Mouse (Mus musculus) embryonic stem cell, embryonic (primary cell): ENCODE results near the gene Idh3a.

ENCODE experiments used
- CTCF ChIA-PET, 4 experiments: fragments of 300-600 bp in 2 of 4; fragments of 350-600 bp in 2 of 4; sonication (Branson Sonifier 250); formaldehyde crosslinking; loops; one replicate each; lab custom pipeline; 2022; ENCODE audit warnings: inconsistent platforms in 2 of 4; lab: Charles Lee
- POLR2A ChIA-PET, 4 experiments: fragments of 300-600 bp in 2 of 4; fragments of 350-600 bp in 2 of 4; sonication (Branson Sonifier 250); formaldehyde crosslinking; loops; one replicate each; lab custom pipeline; 2022; ENCODE audit warnings: antibody characterized with exemption in 4 of 4, inconsistent platforms in 1 of 4; lab: Charles Lee

The Idh3a gene

GRCm38 (mm10) chr9:54586199-54587061 lies at the start of gene Idh3a:
Idh3a (plus strand) TSS chr9:54586334.
- POLR2A ChIA-PET: interaction anchor here in 3 of 4 experiments (0.7 to 3.1 kb wide), 20 partner anchors 8 to 277 kb away, joined by 3 to 19 read pairs (median 5); partner anchors contain the start of genes Cib2 (in 2 of the 3), Wdr61 (in 2 of the 3), Dmxl2 (in 1 of the 3) and Ireb2 (in 1 of the 3)
- CTCF ChIA-PET: interaction anchor here in 2 of 4 experiments (0.9 to 1.3 kb wide), 2 partner anchors 34 kb away, joined by 3 to 4 read pairs; no protein-coding TSS in a partner anchor

- POLR2A ChIA-PET: no interaction called here
- CTCF ChIA-PET: interaction anchor here in 2 of 4 experiments (0.6 to 2.2 kb wide), 3 partner anchors 10 to 67 kb away, joined by 3 to 7 read pairs (median 4); no protein-coding TSS in a partner anchor
Measured at GRCm38 (mm10) chr9:54537030-54537429, 49.1 kb upstream of the Idh3a start.

- ChIA-PET CTCF (interaction anchor here in 2 of 4 experiments (0.6 to 2.2 kb wide), 3 partner anchors 10 to 586 kb away, joined by 3 to 7 read pairs (median 3); no protein-coding TSS in a partner anchor), POLR2A (no interaction called here)
Measured at GRCm38 (mm10) chr9:54537480-54537879, 48.7 kb upstream of the Idh3a start.

GRCm38 (mm10) chr9:54538244-54538643 lies 47.9 kb upstream of the Idh3a start:
- ChIA-PET CTCF (interaction anchor here (0.5 to 2.2 kb wide), 6 partner anchors 9 to 1730 kb away, joined by 3 to 7 read pairs (median 4); no protein-coding TSS in a partner anchor), POLR2A (interaction anchor here in 2 of 4 experiments (1.0 to 1.2 kb wide), 3 partner anchors 14 to 55 kb away, joined by 3 read pairs; no protein-coding TSS in a partner anchor)

- CTCF ChIA-PET: interaction anchor here (0.5 to 2.2 kb wide), 6 partner anchors 9 to 1730 kb away, joined by 3 to 7 read pairs (median 4); no protein-coding TSS in a partner anchor
- POLR2A ChIA-PET: interaction anchor here in 2 of 4 experiments (0.6 to 1.2 kb wide), 4 partner anchors 14 to 55 kb away, joined by 3 to 4 read pairs (median 3); no protein-coding TSS in a partner anchor
Measured at GRCm38 (mm10) chr9:54538684-54539083, 47.5 kb upstream of the Idh3a start, which contains the start of gene Sh2d7. Sh2d7 (plus strand) TSS chr9:54538984.

GRCm38 (mm10) chr9:54540801-54541200 lies 45.3 kb upstream of the Idh3a start:
- POLR2A ChIA-PET: no interaction called here
- CTCF ChIA-PET: interaction anchor here in 2 of 4 experiments (1.7 to 1.8 kb wide), 2 partner anchors 12 to 27 kb away, joined by 3 to 8 read pairs; no protein-coding TSS in a partner anchor

GRCm38 (mm10) chr9:54544212-54544953 lies 41.8 kb upstream of the Idh3a start:
- POLR2A ChIA-PET: interaction anchor here in 1 of 4 experiments (0.6 kb wide), 1 partner anchor 22 kb away, joined by 3 read pairs; no protein-coding TSS in a partner anchor

GRCm38 (mm10) chr9:54544954-54545315 lies 41.2 kb upstream of the Idh3a start:
- ChIA-PET CTCF (interaction anchor here in 2 of 4 experiments (1.0 to 1.7 kb wide), 2 partner anchors 18 to 107 kb away, joined by 3 to 4 read pairs; no protein-coding TSS in a partner anchor), POLR2A (no interaction called here)

More at GRCm38 (mm10) chr9:54544212-54544953, 41.8 kb upstream of the Idh3a start:
- CTCF ChIA-PET: interaction anchor here in 2 of 4 experiments (0.7 to 1.0 kb wide), 4 partner anchors 8 to 70 kb away, joined by 3 to 5 read pairs (median 3); no protein-coding TSS in a partner anchor

GRCm38 (mm10) chr9:54547536-54547935 lies 38.6 kb upstream of the Idh3a start:
- CTCF ChIA-PET: interaction anchor here (0.5 to 1.5 kb wide), 21 partner anchors 9 to 274 kb away, joined by 3 to 9 read pairs (median 4); partner anchors contain the start of genes Sh2d7 (in 2 of the 4) and Cib2 (in 1 of the 4)
- POLR2A ChIA-PET: interaction anchor here in 1 of 4 experiments (0.5 kb wide), 1 partner anchor 181 kb away, joined by 3 read pairs; no protein-coding TSS in a partner anchor

GRCm38 (mm10) chr9:54549433-54549832 lies 36.7 kb upstream of the Idh3a start:
- ChIA-PET POLR2A (interaction anchor here in 1 of 4 experiments (1.2 kb wide), 1 partner anchor 10 kb away, joined by 4 read pairs; no protein-coding TSS in a partner anchor), CTCF (no interaction called here)

GRCm38 (mm10) chr9:54552409-54552808 lies 33.7 kb upstream of the Idh3a start:
- POLR2A ChIA-PET: interaction anchor here in 1 of 4 experiments (1.0 kb wide), 1 partner anchor 14 kb away, joined by 3 read pairs; the partner anchor contains the start of gene Sh2d7

GRCm38 (mm10) chr9:54555044-54555443 lies 31.1 kb upstream of the Idh3a start:
- POLR2A ChIA-PET: interaction anchor here in 1 of 4 experiments (1.4 kb wide), 1 partner anchor 38 kb away, joined by 3 read pairs; no protein-coding TSS in a partner anchor
- CTCF ChIA-PET: interaction anchor here in 1 of 4 experiments (0.5 kb wide), 1 partner anchor 80 kb away, joined by 3 read pairs; no protein-coding TSS in a partner anchor

More at GRCm38 (mm10) chr9:54552409-54552808, 33.7 kb upstream of the Idh3a start:
- CTCF ChIA-PET: interaction anchor here (0.6 to 2.7 kb wide), 20 partner anchors 8 to 265 kb away, joined by 3 to 15 read pairs (median 3); partner anchors contain the start of genes Idh3a (in 2 of the 4), Cib2 (in 1 of the 4) and Sh2d7 (in 1 of the 4)

GRCm38 (mm10) chr9:54558731-54559130 lies 27.4 kb upstream of the Idh3a start:
- ChIA-PET CTCF (interaction anchor here in 3 of 4 experiments (0.7 to 1.7 kb wide), 3 partner anchors 11 to 121 kb away, joined by 3 to 6 read pairs (median 3); no protein-coding TSS in a partner anchor), POLR2A (interaction anchor here in 2 of 4 experiments (1.0 to 2.4 kb wide), 4 partner anchors 9 to 26 kb away, joined by 3 to 12 read pairs (median 4); partner anchors contain the start of gene Idh3a (in 1 of the 2))

- ChIA-PET POLR2A (interaction anchor here in 3 of 4 experiments (0.7 to 2.4 kb wide), 10 partner anchors 8 to 34 kb away, joined by 3 to 19 read pairs (median 4); partner anchors contain the start of gene Idh3a (in 2 of the 3)), CTCF (interaction anchor here in 3 of 4 experiments (0.6 to 1.7 kb wide), 4 partner anchors 8 to 122 kb away, joined by 3 to 6 read pairs (median 3); no protein-coding TSS in a partner anchor)
Measured at GRCm38 (mm10) chr9:54559771-54560471, 26.2 kb upstream of the Idh3a start, which contains the start of gene Cib2. Cib2 (minus strand) TSS chr9:54560218.

GRCm38 (mm10) chr9:54560831-54561601 lies 25.1 kb upstream of the Idh3a start:
- ChIA-PET POLR2A (interaction anchor here in 3 of 4 experiments (0.6 to 2.4 kb wide), 12 partner anchors 8 to 1235 kb away, joined by 3 to 19 read pairs (median 4); partner anchors contain the start of gene Idh3a (in 3 of the 3)), CTCF (interaction anchor here in 3 of 4 experiments (0.6 to 1.6 kb wide), 6 partner anchors 9 to 268 kb away, joined by 3 to 5 read pairs (median 3); no protein-coding TSS in a partner anchor)
